Mouse (Mus musculus) heart, embryonic 10.5 days (tissue): ENCODE data around the gene Nyap1. TPM values are rescaled to one million over a fixed set of nuclear protein-coding genes. Genes with fewer than 3 reads are reported as not detected.

Experiments used
- DNase-seq: peaks from one replicate; pipeline ENCODE4 v3.0.0-alpha.2; 2017; ENCODE audit warnings: low spot score
- H3K27ac ChIP-seq: fragments of 300-500 bp; sonication (generic); 2 replicates; pipeline ENCODE4 v1.5.1; 2016; ENCODE audit warnings: mild to moderate bottlenecking
- H3K27me3 ChIP-seq: fragments of 300-500 bp; sonication (generic); 2 replicates; pipeline ENCODE4 v1.6.1; 2016; ENCODE audit warnings: mild to moderate bottlenecking; ENCODE audit not compliant: poor library complexity, insufficient read depth, severe bottlenecking
- H3K36me3 ChIP-seq: fragments of 300-500 bp; sonication (generic); 2 replicates; pipeline ENCODE4 v1.6.1; 2016; ENCODE audit warnings: mild to moderate bottlenecking, moderate library complexity
- H3K4me1 ChIP-seq: fragments of 300-500 bp; sonication (generic); 2 replicates; pipeline ENCODE4 v1.6.1; 2016; ENCODE audit warnings: mild to moderate bottlenecking
- H3K4me3 ChIP-seq: fragments of 300-500 bp; sonication (generic); 2 replicates; pipeline ENCODE4 v1.5.1; 2016; ENCODE audit warnings: mild to moderate bottlenecking, moderate library complexity
- H3K9me3 ChIP-seq: fragments of 300-500 bp; sonication (generic); 2 replicates; pipeline ENCODE4 v1.6.1; 2016; ENCODE audit warnings: mild to moderate bottlenecking, moderate library complexity
- WGBS: fragments of 180-500 bp; shearing (Covaris S2); methylation state at CpG from one replicate; pipeline ENCODE4 v1.1.7; 2016; 5-methylcytosine and 5-hydroxymethylcytosine counted together
- polyA plus RNA-seq: library from polyadenylated mRNA; unstranded; fragments of >200 nt; fragmentation: Nextera tagmentation; extraction: Ambion mirVana; gene quantifications from 2 replicates; pipeline ENCODE4 v1.2.1, GENCODE M21; 2016

The Nyap1 gene
- polyA plus RNA-seq, 1 experiment from 2014 or later = 1.4 TPM

DNA sequence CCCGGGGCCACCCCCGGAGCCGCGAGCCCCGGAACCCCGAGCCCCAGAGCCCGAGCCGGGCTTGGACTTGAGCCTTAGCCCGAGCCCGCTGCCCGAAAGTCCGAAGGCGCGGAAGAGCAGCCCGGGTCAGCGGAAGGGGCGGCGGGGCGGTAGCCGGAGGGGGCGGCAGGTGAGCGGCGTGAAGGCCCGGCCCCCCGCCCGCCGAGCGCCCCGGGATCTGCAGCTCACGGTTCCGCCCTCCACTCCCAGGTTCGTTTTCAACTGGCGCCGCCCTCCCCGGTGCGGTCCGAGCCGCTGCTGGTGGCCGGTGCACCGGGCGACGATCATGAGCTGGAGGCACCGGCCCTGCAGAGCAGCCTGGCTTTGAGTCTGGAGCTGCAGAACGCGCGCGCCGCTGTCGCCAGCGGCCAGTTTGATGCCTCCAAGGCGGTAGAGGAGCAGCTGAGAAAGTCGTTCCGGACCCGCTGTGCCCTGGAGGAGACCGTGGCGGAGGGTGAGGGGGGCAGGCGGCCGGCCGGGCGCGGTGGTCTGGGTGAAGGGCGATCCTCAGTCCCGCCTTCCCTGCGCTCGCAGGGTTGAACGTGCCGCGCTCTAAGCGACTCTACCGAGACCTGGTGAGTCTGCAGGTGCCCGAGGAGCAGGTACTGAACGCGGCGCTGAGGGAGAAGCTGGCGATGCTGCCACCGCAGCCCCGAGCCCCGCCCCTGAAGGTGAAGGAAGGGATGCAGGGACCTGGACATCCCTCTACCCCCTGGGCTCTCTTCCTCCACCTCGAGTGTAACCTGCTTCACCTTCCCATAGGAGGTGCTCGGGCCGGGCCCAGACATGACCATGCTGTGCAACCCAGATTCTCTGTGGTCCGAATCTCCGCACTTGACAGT, 37.9 kb upstream of the Nyap1 start:
- H3K27ac ChIP-seq = peak overlapping the region; percentile 93

DNA sequence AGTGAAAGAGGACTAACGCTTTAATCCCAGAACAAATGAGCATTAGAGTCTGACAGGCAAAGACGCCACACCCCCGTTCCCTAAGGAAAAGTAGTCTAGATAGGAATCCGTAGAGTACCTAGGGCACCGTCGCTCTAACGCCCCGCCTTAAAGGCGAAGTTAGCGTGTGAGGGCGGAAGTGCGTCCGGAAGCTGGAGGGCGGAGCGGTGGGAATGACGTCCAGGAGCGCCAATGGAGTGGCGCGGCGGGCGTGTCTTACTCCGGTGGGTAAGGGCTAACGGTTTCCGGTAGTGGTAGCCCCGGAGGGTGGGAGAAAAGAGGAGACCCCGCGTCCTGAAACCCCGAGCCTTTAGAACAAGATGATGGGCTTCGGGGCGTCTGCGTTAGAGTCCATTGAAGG, 37.2 kb upstream of the Nyap1 start, which contains the start of gene Ppp1r35:
Gene Ppp1r35 (plus strand): TSS at position 215 of the 400 bp plus-strand sequence.
- Histone ChIP-seq H3K27ac (peak within 1 kb of the TSS; percentile 93), H3K4me1 (peaks cover 36% of the 10 kb centered on the region), H3K9me3 (no peaks in the 10 kb centered on the region), H3K36me3 (peaks cover 37% of the 10 kb centered on the region), H3K27me3 (no peaks in the 10 kb centered on the region), H3K4me3 (peak within 1 kb of the TSS; percentile 83)
- under 1% methylated on average over 31 of the region's 31 CpGs for WGBS
- DNase-seq = peak; percentile 98

More for the DNA sequence above, 37.9 kb upstream of the Nyap1 start:
- under 1% methylated on average over 82 of the region's 83 CpGs for WGBS
- Histone ChIP-seq H3K9me3 (no peaks in the 10 kb centered on the region), H3K4me3 (peak overlapping the region; percentile 83), H3K36me3 (peaks cover 43% of the 10 kb centered on the region), H3K27me3 (no peaks in the 10 kb centered on the region), H3K4me1 (peaks cover 42% of the 10 kb centered on the region)
- no peak for DNase-seq

DNA sequence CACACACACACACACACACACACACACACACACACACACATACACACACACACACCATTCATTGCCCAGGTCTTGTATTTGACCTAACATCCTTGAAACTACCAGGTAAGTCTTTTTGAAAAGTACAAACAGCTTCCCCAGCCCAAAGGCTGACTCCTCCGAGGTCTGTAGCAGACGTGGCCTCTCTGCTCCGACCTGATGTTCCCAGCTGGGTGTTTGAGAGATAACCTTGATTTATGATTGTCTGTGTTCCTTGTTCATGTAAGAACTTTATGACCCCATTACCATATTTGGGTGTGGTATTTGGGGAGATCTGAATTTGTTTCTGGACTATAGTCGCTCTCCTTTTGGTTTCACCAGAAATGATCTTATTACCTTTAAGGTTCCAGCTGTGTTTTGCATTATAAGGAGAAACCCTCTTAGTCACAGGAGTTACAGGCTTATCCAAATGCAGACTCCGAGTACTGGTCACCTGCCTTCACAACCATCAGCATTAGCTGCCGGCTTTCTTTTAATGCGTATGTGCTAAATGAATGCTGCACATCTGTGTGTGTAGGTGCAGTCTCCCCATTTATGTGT, 35.9 kb upstream of the Nyap1 start:
- Histone ChIP-seq H3K27me3 (no peaks in the 10 kb centered on the region), H3K36me3 (peaks cover 24% of the 10 kb centered on the region), H3K4me1 (peaks cover 27% of the 10 kb centered on the region), H3K4me3 (no peak overlapping the region), H3K9me3 (no peaks in the 10 kb centered on the region), H3K27ac (no peak overlapping the region)
- no peak for DNase-seq
- WGBS = 83% methylated on average over 7 of the region's 7 CpGs

DNA sequence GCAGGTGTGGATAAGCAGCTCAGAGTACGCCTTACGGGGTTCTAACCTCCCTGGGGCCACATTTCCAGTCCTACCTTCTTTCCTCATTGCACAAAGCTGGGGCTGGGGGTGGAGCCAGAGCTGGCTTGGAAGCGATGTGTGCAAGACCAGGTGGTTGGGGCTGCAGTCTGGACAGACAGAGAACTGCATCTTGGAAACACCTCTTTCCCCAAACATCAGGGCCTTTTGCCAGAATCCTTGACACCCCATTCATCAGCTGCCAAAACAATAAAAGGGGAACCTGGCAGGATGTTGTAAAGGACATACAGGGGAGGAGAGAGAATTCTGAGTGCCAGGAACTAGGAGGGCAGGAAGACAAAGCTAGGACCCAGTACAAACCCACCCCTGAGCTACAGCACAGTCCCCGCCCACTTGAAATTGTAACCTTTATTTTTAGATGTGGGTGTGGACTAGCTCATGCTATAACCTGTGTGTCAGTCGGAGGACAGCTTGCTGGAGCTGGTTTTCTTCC, 35.1 kb upstream of the Nyap1 start:
- WGBS = 48% methylated on average over 5 of the region's 5 CpGs
- Histone ChIP-seq H3K4me1 (peaks cover 22% of the 10 kb centered on the region), H3K9me3 (no peaks in the 10 kb centered on the region), H3K27me3 (no peaks in the 10 kb centered on the region), H3K4me3 (no peak overlapping the region), H3K27ac (0 out of 2 replicates have a peak overlapping the region, but pooled peaks have one; percentile 0), H3K36me3 (peaks cover 15% of the 10 kb centered on the region)
- peak; percentile 74 for DNase-seq

DNA sequence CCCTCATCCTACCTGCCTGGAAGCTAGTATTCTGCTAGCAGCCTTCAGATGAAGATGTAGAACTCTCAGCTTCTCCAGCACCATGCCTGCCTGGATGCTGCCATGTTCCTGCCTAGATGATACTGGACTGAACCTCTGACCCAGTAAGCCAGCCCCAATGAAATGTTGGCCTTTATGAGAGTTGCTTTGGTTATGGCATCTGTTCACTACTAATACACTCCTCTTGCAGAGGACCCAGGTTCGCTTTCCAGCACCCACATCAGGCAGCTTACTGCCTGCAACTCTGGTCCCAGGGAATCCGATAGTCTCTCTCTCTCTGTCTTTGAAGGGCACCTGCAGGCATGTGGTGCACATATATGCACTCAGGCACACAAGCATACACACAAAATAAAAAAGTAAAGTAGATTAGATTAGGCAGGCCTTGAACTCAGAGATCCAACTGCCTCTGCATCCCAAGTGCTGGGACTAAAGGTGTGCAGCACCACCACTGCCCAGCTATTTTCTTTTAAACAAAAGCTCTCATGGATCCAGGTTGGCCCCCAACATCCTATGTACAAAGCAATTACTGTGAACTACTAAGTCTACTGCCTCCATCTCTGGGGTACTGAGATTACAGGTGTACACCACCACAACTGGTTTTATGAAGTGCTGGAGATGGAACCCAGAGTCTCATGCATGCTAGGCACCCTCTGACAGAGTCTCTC, 34.3 kb upstream of the Nyap1 start:
- no peak overlapping the region for H3K27ac ChIP-seq

DNA sequence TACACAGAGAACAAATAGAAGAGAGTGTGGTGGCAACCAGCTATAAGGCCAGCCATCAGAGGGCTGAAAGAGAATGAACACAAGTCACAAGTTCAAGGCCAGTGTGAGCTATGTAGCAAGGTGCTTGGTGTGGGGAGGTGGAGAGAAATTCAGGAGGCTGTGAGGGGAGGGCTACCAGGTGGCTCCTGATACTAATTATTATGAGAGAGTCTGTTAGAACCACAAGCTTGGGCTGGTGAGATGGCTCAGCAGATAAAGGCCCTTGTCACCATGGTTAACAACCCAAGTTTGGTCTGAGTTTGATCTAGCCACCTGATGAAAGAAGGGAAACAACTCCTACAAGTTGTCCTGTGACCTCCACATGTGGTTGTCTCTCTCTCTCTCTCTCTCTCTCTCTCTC, 31.3 kb upstream of the Nyap1 start:
- Histone ChIP-seq H3K36me3 (no peaks in the 10 kb centered on the region), H3K27ac (no peak overlapping the region), H3K4me3 (no peak overlapping the region), H3K4me1 (peaks cover 9% of the 10 kb centered on the region; the same call in 1 of the 2 replicates), H3K27me3 (no peaks in the 10 kb centered on the region), H3K9me3 (no peaks in the 10 kb centered on the region)
- DNase-seq = no peak

More for the DNA sequence above, 34.3 kb upstream of the Nyap1 start:
- Histone ChIP-seq H3K4me3 (no peak overlapping the region), H3K36me3 (peaks cover 8% of the 10 kb centered on the region), H3K4me1 (peaks cover 22% of the 10 kb centered on the region), H3K9me3 (no peaks in the 10 kb centered on the region), H3K27me3 (no peaks in the 10 kb centered on the region)
- DNase-seq = peak; percentile 58
- 77% methylated on average over 2 of the region's 2 CpGs for WGBS

DNA sequence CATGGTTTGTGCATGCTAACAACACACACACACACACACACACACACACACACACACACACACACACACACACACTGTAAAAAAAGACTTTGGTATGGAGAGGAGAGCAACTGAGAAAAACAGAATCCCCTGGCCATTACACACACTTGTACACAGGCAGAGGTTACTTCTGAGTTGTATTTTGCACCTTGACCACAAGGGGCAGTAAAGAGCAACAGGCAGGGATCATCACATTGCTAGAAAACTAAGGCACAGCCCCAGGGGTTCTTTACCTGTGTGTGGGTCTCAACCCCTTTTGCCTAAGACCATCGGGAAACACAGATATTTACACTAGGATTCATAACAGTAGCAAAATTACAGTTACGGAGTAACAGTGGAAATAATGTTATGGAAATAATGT, 29.3 kb upstream of the Nyap1 start:
- Histone ChIP-seq H3K4me1 (0 out of 2 replicates have a peak, but pooled peaks cover 4% of the 10 kb centered on the region), H3K27me3 (no peaks in the 10 kb centered on the region), H3K27ac (no peak overlapping the region), H3K36me3 (0 out of 2 replicates have a peak, but pooled peaks cover 3% of the 10 kb centered on the region), H3K9me3 (no peaks in the 10 kb centered on the region), H3K4me3 (no peak overlapping the region)
- DNase-seq = no peak
- 47% methylated on average over 2 of the region's 2 CpGs for WGBS

DNA sequence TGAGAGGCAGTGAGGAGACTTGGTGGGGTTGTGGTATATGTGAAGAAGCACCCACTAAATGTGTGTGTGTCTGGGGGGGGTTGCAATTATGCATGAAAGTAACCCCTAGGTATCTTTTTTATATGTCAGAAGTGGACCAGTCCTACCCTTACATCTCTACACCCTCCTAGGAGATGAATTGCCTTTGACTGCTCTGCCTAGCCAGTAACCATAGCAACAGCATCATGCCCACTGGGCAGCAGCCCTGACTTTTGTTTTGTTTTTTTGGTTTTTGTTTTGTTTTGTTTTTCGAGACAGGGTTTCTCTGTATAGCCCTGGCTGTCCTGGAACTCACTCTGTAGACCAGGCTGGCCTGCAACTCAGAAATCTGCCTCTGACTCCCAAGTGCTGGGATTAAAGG, 27.1 kb upstream of the Nyap1 start:
- WGBS = 67% methylated on average over 1 of the region's 1 CpGs
- Histone ChIP-seq H3K27me3 (no peaks in the 10 kb centered on the region), H3K4me3 (no peak overlapping the region), H3K27ac (no peak overlapping the region), H3K9me3 (no peaks in the 10 kb centered on the region), H3K4me1 (0 out of 2 replicates have a peak, but pooled peaks cover 4% of the 10 kb centered on the region), H3K36me3 (0 out of 2 replicates have a peak, but pooled peaks cover 3% of the 10 kb centered on the region)
- DNase-seq = no peak

DNA sequence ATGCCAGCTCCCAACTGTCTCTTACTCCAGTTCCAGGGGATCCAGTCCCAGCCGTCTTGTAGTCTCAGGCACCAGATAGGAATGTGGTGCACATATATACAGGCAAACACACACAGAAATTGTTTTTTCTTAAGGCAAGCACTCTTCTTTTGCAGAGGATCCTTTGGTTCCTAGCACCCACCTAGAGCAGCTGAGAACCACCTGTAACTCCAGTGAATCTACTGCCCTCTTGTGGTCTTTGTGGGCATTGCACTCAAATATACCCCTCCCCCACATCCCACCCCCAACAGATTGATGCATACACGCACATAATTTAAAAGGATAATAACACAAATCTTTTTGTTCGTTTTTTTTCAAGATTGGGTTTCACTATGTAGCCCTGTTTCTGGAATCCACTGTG, 24.9 kb upstream of the Nyap1 start:
- 48% methylated on average over 3 of the region's 3 CpGs for WGBS
- no peak for DNase-seq
- Histone ChIP-seq H3K27me3 (no peaks in the 10 kb centered on the region), H3K27ac (no peak overlapping the region), H3K36me3 (peaks cover 9% of the 10 kb centered on the region; the same call in 1 of the 2 replicates), H3K4me1 (0 out of 2 replicates have a peak, but pooled peaks cover 4% of the 10 kb centered on the region), H3K4me3 (no peak overlapping the region), H3K9me3 (no peaks in the 10 kb centered on the region)

DNA sequence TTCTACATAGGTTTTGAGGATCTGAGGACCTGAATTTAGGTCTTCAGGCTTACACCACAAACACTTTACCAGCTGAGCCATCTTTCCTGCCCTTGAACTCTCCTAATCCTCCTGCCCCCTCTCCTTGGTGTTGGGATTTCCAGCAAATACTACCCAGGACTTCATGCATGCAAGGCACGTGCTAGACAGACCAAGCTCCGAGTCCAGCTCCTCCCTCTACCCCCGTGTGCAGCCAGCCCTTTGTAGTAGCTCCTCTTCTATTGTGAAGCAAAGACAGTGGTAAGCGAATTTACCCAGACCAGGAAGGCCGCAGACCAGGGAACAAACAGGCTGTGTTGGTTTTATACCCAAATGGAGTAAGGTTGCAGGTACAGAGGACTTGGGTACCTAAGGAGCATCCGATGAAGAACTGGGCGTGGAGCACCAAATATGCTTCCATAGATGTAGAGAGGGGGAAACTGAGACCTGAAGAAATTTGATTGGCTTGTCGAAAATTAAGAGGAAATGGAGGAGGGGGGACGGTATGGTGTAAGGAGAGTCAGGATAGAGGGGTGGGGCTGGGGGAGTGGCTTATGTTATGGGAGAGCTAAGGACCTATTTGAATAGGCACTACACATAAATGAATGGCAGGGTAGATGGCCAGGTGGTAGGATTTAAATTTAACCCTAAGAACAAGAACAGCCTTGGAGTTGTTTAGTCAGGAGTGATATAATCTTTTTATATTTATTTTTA, 23.4 kb upstream of the Nyap1 start:
- Histone ChIP-seq H3K4me1 (0 out of 2 replicates have a peak, but pooled peaks cover 8% of the 10 kb centered on the region), H3K9me3 (no peaks in the 10 kb centered on the region), H3K27me3 (no peaks in the 10 kb centered on the region), H3K4me3 (no peak overlapping the region), H3K36me3 (peaks cover 13% of the 10 kb centered on the region), H3K27ac (no peak overlapping the region)
- WGBS = 58% methylated on average over 9 of the region's 9 CpGs
- no peak for DNase-seq

DNA sequence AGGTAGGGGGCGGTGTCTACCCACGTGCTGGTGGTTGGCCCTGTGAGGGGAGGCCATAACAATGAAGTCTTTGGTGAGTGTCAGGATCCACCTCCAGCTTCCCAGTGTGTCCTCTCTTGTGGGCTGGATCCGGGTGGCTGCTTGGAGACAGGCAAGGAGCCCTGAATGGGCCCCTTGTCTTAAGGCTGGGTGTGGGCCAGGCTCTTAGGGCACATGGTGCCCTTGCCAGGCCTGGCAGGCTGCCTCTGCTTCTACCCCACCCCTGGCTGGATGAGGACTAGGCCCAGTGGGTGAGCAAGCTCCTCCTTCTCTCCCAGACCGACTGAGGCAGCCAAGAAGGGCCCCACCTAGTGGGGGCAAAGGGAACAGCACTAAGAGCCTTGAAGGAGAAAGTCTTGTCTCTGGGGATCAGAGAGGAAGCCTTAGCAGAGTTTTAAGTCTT, 18.6 kb upstream of the Nyap1 start:
- Histone ChIP-seq H3K36me3 (peaks cover 54% of the 10 kb centered on the region), H3K27me3 (no peaks in the 10 kb centered on the region), H3K4me1 (peaks cover 35% of the 10 kb centered on the region), H3K9me3 (no peaks in the 10 kb centered on the region), H3K27ac (no peak overlapping the region; the same call in 1 of the 2 replicates), H3K4me3 (no peak overlapping the region)
- 41% methylated on average over 4 of the region's 4 CpGs for WGBS
- peak; percentile 88 for DNase-seq

DNA sequence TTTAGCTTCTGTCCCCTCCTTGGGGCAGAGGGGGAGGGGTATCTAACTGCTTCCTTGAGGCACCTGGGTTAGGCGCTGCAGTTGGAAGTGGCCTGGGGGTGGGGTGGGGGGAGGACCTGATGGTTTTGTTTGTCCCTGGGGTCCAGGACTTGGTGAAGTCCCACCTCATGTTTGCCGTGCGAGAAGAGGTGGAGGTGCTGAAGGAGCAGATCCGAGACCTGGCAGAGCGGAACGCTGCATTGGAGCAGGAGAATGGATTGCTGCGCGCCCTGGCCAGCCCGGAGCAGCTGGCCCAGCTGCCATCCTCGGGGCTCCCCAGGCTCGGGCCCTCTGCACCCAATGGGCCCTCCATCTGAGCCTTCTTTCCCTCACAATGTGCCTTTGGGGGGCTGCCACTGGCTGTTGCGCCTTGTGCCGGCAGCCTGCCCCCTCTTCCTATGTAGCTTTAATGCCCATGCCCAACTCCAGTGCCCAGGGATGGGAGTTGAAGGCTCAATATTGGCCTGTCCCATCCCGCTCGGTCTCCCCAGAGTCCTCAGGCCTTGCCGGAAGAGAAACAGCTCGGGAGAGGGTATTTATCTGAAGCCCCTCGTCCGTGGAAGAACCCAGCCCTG, 17.6 kb upstream of the Nyap1 start:
- Histone ChIP-seq H3K4me1 (peaks cover 37% of the 10 kb centered on the region), H3K27me3 (no peaks in the 10 kb centered on the region), H3K9me3 (no peaks in the 10 kb centered on the region), H3K36me3 (peaks cover 59% of the 10 kb centered on the region), H3K27ac (no peak overlapping the region), H3K4me3 (no peak overlapping the region)
- 89% methylated on average over 19 of the region's 19 CpGs for WGBS
- no peak for DNase-seq
